Mouse (Mus musculus) E14TG2a.4 (cell line): ENCODE measurements at regions not wholly inside any gene's neighbourhood (a gene's known extent, or its start where the extent isn't known, plus 50 kb on each side); places are given as distances from the start of the nearest gene placed in this dataset.

Source experiments
- CTCF ChIP-seq: conservative IDR thresholded peaks from 2 replicates; pipeline ENCODE4 v1.5.1; 2014; ENCODE audit warnings: low read length
- NANOG ChIP-seq: IDR thresholded peaks from 2 replicates; pipeline ENCODE4 v1.6.1; 2014; ENCODE audit warnings: borderline replicate concordance, low read length, mixed read lengths
- POU5F1 ChIP-seq: IDR thresholded peaks from 2 replicates; pipeline ENCODE4 v1.6.1; 2014; ENCODE audit warnings: low read length, borderline replicate concordance

DNA sequence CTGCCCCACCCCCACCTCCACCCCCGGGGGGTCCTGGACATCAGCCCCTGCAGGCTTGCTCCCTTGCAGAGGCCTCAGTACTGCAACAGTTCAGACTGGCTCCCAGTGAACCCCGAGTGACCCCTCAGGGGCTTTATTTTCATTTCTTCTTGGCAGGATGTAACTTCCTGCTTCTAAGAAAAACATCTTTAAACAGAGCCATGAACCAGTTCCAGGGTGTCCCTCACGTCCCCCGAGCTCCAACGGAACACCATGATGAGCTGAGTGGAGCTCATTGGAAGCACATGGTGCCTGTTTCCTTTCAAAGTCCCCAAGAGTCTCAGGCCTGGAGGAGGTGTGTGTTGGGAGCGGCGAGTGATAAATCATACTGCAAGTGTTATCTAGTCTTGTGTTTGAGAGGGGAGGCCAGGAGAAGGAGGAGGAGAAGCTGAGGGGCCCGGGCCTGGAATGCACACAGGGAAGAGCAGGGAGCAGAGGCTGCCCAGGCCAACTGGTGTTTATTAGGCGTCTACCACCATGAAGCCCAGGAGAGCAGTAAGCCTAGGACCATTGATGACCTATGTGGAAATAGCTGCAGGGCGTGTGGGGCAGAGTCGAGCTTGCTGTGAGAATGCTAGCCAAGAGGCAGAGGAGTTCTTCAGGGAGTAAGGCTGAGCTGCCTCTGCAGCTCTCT is 114.7 kb upstream of the Gdf10 start:
- no peak for TF ChIP-seq CTCF
- no peak for TF ChIP-seq NANOG
- no peak for TF ChIP-seq POU5F1
